Mouse (Mus musculus) adrenal gland, postnatal 10 days (tissue): Measurements from ENCODE around the gene S100a6. TPM values are rescaled to one million over a fixed set of nuclear protein-coding genes. Genes with fewer than 3 reads are reported as not detected.
A peak's percentile ranks its signal among the peaks of the same experiment; 100 is the strongest.

ENCODE experiments used
- DNase-seq: peaks from one replicate; pipeline ENCODE4 v3.0.0; 2021; ENCODE audit warnings: mixed read lengths
- total RNA-seq, 2 experiments: library from RNA; stranded (reverse); gene quantifications; 2 replicates each; pipeline ENCODE4 v1.2.3; 2021

Gene S100a6
- total RNA-seq, 2 experiments from 2014 or later: 72.2 to 82.8 TPM

DNA sequence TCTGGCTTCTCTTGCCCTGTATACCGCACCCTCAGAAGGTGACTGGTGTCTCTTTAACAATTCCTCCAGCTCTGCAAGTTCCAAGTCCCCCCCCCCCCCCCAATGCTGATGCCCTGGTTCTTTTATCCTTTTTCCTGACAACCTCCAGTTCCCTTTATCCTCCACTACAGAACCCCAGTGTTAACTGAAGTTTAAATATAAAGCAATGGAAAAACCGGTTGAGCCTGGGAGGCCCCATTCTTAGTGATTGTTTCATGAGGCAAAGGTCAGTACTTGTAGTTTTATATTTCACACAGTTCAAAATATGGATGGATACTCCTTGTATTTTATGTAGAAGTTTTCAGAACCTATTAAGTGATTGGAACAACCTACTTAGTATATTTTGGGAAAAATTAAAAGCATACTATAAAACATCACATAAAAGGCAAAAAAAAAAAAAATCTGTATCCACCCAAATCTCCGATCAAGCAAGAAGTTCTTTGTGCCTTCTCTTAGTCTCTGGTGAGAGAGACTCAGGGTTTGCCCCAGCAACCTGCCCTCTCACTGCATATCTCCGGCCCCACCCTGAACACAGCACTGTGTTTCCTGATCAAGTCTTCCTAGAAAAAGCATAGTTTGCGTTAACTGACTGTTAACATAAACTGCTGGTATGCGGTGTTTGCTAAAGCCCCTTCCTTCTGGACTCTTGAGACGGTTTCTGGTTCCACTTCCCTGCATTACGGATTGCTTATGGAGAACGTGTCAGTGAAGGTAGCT is 13.8 kb downstream of the S100a6 start:
- DNase-seq: no peak

GRCm38 (mm10) chr3:90627366-90627765 is 14.7 kb downstream of the S100a6 start:
- DNase-seq: no peak

DNA sequence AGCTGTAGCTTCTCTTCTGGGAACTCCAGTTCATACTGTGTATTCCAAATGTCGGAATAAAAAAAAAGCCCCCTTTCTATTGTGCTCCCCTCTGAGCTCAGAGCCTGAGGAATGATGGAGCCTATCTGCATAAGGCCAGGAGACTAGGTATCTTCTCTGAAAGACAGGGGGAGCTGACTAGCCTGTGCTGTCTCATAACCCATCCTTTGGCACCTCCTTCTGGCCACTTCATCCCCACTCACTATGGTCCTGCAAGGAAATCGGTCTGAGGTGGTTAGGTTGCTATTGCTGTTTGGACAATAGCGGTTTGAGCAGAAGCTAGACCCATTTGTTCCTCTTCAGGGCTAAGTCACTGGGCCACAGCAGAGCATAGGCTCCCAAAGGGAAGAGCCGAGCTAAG is 15.1 kb downstream of the S100a6 start:
- peak; percentile 15 for DNase-seq

- no peak for DNase-seq
These were observed 16.6 kb downstream of the S100a6 start for GRCm38 (mm10) chr3:90629298-90629697.

- no peak for DNase-seq
These were observed 19.3 kb downstream of the S100a6 start for GRCm38 (mm10) chr3:90631984-90632383.

GRCm38 (mm10) chr3:90638511-90639275 is 26.0 kb downstream of the S100a6 start:
- DNase-seq: no peak

DNA sequence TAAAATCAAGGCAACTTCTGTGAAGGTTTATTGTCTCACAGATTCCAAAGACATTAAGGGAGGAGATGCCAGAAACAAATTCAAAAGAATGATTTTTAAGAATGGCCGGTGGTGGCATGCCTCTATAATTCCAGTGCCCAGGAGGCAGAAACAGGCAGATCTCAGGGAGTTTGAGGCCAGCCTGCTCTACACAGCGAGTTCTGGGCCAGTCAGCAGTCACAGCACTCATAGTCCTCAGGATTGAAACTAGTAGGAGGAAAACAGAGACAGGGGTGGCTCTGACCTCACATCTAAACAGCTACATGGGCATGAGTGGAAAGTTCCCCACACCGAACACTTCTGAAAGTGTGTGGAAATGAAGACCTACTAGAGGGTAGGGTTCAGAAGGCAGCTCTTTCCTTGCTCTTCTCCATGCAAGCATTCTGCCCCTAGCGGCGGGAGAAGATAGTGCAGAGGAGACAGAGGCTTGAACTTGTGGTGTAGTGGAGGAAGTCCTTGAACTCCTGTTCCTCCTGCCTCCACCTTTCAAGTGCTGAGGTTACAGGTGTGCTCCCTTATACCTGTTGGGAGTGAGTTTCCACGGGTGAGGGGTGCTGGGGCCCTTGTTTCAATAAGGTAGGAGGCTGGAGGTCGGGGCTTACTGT is 27.0 kb downstream of the S100a6 start:
- DNase-seq: peak; percentile 30

- DNase-seq: no peak
These were observed 28.3 kb downstream of the S100a6 start for GRCm38 (mm10) chr3:90640981-90641380.

GRCm38 (mm10) chr3:90644220-90644619 is 31.5 kb downstream of the S100a6 start:
- peak; percentile 77 for DNase-seq

- no peak for DNase-seq
These were observed 34.6 kb downstream of the S100a6 start for GRCm38 (mm10) chr3:90647291-90647690.

GRCm38 (mm10) chr3:90648981-90649380 is 36.3 kb downstream of the S100a6 start:
- no peak for DNase-seq

DNA sequence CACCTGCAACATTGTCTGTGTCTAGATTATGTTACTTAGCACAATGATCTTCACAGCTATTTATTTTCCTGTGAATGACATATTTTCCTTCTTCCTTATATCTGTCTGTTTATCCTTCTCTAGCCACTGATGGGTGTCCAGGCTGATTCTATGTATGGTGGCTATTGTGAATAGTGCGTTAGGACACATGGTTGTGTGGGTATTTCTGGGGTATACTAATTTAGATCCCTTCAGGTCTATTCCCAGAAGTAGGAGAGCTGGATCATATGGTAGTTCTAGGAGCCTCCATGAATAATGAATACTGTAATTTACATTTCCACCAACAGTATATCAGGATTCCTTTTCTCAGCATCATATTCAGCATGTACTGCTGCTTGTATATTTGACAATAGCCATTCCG is 37.1 kb downstream of the S100a6 start:
- DNase-seq: no peak

DNA sequence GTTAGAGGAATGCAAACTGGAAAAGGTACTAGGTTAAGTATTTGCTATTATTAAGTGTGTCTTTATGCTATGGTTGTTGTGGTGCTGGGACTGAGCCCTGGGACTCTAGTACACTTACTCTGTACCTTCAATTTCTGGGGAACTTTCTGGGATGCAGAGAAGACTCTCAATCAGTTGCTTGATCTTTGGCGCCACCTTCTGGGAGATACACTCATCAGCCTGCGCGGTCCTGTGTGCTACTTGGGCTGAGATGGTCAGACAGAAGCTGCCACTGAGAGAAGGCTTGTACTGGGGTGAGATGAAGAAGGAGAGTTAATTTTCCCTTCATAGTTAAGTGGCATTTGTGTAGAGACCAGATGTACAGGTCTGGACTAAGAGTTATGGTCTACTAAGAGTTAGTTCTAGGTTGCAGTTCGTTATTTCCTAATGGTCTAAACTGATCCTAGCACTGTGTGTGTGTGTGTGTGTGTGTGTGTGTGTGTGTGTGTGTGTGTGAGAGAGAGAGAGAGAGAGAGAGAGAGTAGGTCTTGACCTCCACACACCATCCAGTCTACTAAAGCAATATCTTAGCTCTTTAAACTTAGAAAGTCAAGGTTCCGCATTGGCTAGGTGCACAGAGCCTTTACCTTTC is 40.3 kb downstream of the S100a6 start:
- DNase-seq: peak; percentile 81

DNA sequence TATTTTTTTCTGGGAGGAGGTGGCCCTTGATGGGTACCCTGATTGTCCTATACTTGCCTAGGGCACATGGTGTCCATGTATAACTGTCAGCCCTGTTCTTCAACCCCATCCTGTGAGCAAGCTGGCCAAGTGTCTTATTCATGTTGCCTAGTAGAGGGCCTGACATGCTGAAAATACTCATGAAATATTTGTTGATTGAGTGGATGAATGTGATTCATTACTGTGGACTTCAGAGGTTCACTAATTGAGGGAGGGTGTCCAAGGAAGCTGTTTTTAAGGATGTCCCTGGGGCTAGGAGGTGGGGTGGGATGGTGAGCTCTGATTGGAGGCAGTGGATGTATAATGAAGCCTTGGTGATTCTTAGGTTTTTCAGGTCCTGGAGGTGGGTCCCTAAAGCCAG is 41.0 kb downstream of the S100a6 start, which contains the start of gene S100a7a:
TSS of gene S100a7a (plus strand) at position 301 of the 400 bp plus-strand sequence.
- no peak for DNase-seq

DNA sequence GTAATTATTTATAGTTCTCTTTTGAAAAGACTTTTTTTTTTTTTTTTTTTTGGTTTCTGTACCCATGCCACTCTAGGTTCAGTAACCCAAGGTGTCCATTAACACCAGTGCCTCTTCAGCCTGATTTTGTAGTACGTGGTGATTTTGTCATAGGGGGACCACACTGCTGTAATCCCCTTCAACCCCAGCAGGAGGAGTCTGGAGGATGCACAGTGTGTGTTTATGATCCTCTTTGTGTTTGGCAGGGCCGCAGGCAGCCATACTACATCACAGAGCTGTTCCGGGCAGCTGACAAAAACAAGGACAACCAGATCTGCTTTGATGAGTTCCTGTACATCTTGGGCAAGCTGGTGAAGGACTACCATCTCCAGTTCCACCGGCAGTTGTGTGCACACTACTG is 44.7 kb downstream of the S100a6 start:
- peak; percentile 8 for DNase-seq

GRCm38 (mm10) chr3:90659364-90660044 is 46.8 kb downstream of the S100a6 start:
- DNase-seq: no peak

GRCm38 (mm10) chr3:90664219-90664618 is 51.5 kb downstream of the S100a6 start:
- peak; percentile 19 for DNase-seq

DNA sequence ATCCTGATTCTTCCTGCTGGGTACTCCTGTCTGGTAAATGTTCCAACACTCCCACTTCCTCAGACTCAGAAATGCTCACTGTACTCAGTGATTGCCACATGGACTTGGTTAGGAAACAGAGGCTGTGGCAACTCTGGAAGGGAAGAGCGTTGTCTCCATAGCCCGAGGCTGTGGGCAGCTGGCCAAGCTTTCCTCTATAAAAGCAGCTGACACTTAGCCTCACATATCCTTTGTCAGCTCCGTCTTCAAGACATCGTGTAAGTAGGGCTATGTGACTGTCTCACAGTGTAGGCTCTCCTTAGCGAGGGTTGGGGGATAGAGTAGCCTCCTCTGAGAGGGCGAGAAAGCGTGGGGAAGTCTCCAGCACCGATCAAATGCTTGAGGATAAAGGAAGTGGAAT is 56.2 kb downstream of the S100a6 start, which contains the start of gene S100a8:
TSS of gene S100a8 (plus strand) at position 133 of the 400 bp plus-strand sequence.
- peak; percentile 58 for DNase-seq
